18 mouse cellular contexts compared by ENCODE assay signal in genomic region chr14:88092967-88093366, GRCm38 (mm10).
DNase-seq lines count a peak whose midpoint lies in the region; ATAC-seq and TF ChIP-seq lines count a peak whose summit lies in the region.
"Had no signal": no experiment of that assay in that cellular context is flagged by ENCODE, and none has a peak within 500 bp of the region (broad histone marks: within the 10 kb centered on the region; RNA-seq: fewer than 3 reads in every experiment).

No protein-coding gene starts in this region.

- no peak for TF ChIP-seq CTCF in brain, embryonic 14.5 days (IDR thresholded peaks at IDR 0.05; ENCODE audit: borderline replicate concordance, extremely low read depth, insufficient read depth, insufficient read length)

- H3K4me3 ChIP-seq in forebrain, embryonic 11.5 days (ENCODE audit: low read depth, low read length): no peak overlapping the region
- no peak overlapping the region for H3K4me3 ChIP-seq in forebrain, embryonic 10.5 days
- no peak overlapping the region for H3K4me3 ChIP-seq in forebrain, embryonic 15.5 days
- H3K4me3 ChIP-seq in kidney, embryonic 16.5 days (ENCODE audit: low read length): no peak overlapping the region
- H3K4me3 ChIP-seq: embryonic facial prominence, embryonic 12.5 days; heart, embryonic 12.5 days; hindbrain, embryonic 15.5 days had no signal

- 42% methylated on average over 2 of the region's 2 CpGs for WGBS in forebrain, embryonic 11.5 days
- 52% methylated on average over 2 of the region's 2 CpGs for WGBS in forebrain, embryonic 10.5 days
- WGBS in forebrain, embryonic 15.5 days: 9% methylated on average over 2 of the region's 2 CpGs
- WGBS in kidney, embryonic 16.5 days: 93% methylated on average over 2 of the region's 2 CpGs

- H3K4me1 ChIP-seq in forebrain, embryonic 11.5 days (replicated peaks; ENCODE audit: control insufficient read depth, insufficient read depth, low read length): no peaks in the 10 kb centered on the region
- H3K4me1 ChIP-seq in forebrain, embryonic 10.5 days: no peaks in the 10 kb centered on the region
- no peaks in the 10 kb centered on the region for H3K4me1 ChIP-seq in forebrain, embryonic 15.5 days
- H3K4me1 ChIP-seq in kidney, embryonic 16.5 days (ENCODE audit: insufficient read depth, low read length): no peaks in the 10 kb centered on the region
- H3K4me1 ChIP-seq: embryonic facial prominence, embryonic 12.5 days; heart, embryonic 12.5 days; hindbrain, embryonic 15.5 days had no signal

- H3K36me3 ChIP-seq in forebrain, embryonic 11.5 days (ENCODE audit: control insufficient read depth, insufficient read depth, low read length): no peaks in the 10 kb centered on the region
- no peaks in the 10 kb centered on the region for H3K36me3 ChIP-seq in forebrain, embryonic 10.5 days (replicated peaks)
- no peaks in the 10 kb centered on the region for H3K36me3 ChIP-seq in forebrain, embryonic 15.5 days
- H3K36me3 ChIP-seq in kidney, embryonic 16.5 days (ENCODE audit: insufficient read depth, low read length): no peaks in the 10 kb centered on the region
- H3K36me3 ChIP-seq: embryonic facial prominence, embryonic 12.5 days; heart, embryonic 12.5 days; hindbrain, embryonic 15.5 days had no signal

- H3K9me3 ChIP-seq in forebrain, embryonic 11.5 days (ENCODE audit: control insufficient read depth, low read length): no peaks in the 10 kb centered on the region
- H3K9me3 ChIP-seq in forebrain, embryonic 10.5 days: no peaks in the 10 kb centered on the region
- no peaks in the 10 kb centered on the region for H3K9me3 ChIP-seq in forebrain, embryonic 15.5 days
- no peaks in the 10 kb centered on the region for H3K9me3 ChIP-seq in kidney, embryonic 16.5 days (ENCODE audit: low read length)
- H3K9me3 ChIP-seq: embryonic facial prominence, embryonic 12.5 days; heart, embryonic 12.5 days; hindbrain, embryonic 15.5 days had no signal

- H3K27ac ChIP-seq in forebrain, embryonic 11.5 days (ENCODE audit: low read depth, low read length): no peak overlapping the region
- no peak overlapping the region for H3K27ac ChIP-seq in forebrain, embryonic 10.5 days
- H3K27ac ChIP-seq in forebrain, embryonic 15.5 days (replicated peaks): no peak overlapping the region
- no peak overlapping the region for H3K27ac ChIP-seq in kidney, embryonic 16.5 days (ENCODE audit: low read length)
- H3K27ac ChIP-seq: embryonic facial prominence, embryonic 12.5 days; hindbrain, embryonic 15.5 days had no signal

- H3K4me2 ChIP-seq in forebrain, embryonic 11.5 days (ENCODE audit: low read depth, low read length, severe bottlenecking): no peak overlapping the region
- H3K4me2 ChIP-seq in forebrain, embryonic 15.5 days (replicated peaks): no peak overlapping the region
- no peak overlapping the region for H3K4me2 ChIP-seq in kidney, embryonic 16.5 days (replicated peaks; ENCODE audit: low read depth, low read length)
- H3K4me2 ChIP-seq: embryonic facial prominence, embryonic 12.5 days; heart, embryonic 12.5 days; hindbrain, embryonic 15.5 days had no signal

- no peaks in the 10 kb centered on the region for H3K27me3 ChIP-seq in forebrain, embryonic 11.5 days (ENCODE audit: control insufficient read depth, insufficient read depth, low read length)
- no peaks in the 10 kb centered on the region for H3K27me3 ChIP-seq in forebrain, embryonic 10.5 days (ENCODE audit: poor library complexity, severe bottlenecking)
- H3K27me3 ChIP-seq in forebrain, embryonic 15.5 days: no peaks in the 10 kb centered on the region
- H3K27me3 ChIP-seq in kidney, embryonic 16.5 days (ENCODE audit: insufficient read depth, low read length): no peaks in the 10 kb centered on the region
- H3K27me3 ChIP-seq: embryonic facial prominence, embryonic 12.5 days; heart, embryonic 12.5 days; hindbrain, embryonic 15.5 days had no signal

- no peak for DNase-seq in forebrain, embryonic 11.5 days (ENCODE audit: low spot score)
- no peak for DNase-seq in forebrain, embryonic 10.5 days (ENCODE audit: extremely low spot score, low spot score)
- DNase-seq in brain, embryonic 14.5 days (ENCODE audit: low read depth): peak; percentile 84
- DNase-seq in retina, postnatal 1 day: peak; percentile 74
- DNase-seq in kidney, postnatal 4 days: no peak
- DNase-seq: adrenal gland, adult 2 months; adrenal gland, postnatal 25 days; cerebellum, adult 11 months; cerebellum, adult 8-10 months; cerebellum, postnatal 25 days; gastrocnemius, postnatal 14 days; heart, postnatal 36 days had no signal

- H3K9ac ChIP-seq in forebrain, embryonic 11.5 days (ENCODE audit: low read length): no peak overlapping the region
- no peak overlapping the region for H3K9ac ChIP-seq in forebrain, embryonic 15.5 days (replicated peaks)
- no peak overlapping the region for H3K9ac ChIP-seq in kidney, embryonic 16.5 days (replicated peaks; ENCODE audit: low read length)
- H3K9ac ChIP-seq: embryonic facial prominence, embryonic 12.5 days; heart, embryonic 12.5 days; hindbrain, embryonic 15.5 days had no signal

- peak; percentile 67 for ATAC-seq in forebrain, embryonic 11.5 days (replicated peaks; ENCODE audit: low FRiP score)
- ATAC-seq in forebrain, embryonic 15.5 days (replicated peaks): peak; percentile 87
- ATAC-seq in kidney, embryonic 16.5 days (ENCODE audit: low FRiP score, low TSS enrichment): no peak
- ATAC-seq: intestine, embryonic 16.5 days had no signal

- TF ChIP-seq POLR2A in brain, embryonic 14.5 days (IDR thresholded peaks at IDR 0.05; ENCODE audit: borderline replicate concordance, extremely low read depth, insufficient read depth, insufficient read length, poor library complexity, severe bottlenecking): no peak

Comparison
In these comparisons a context has a peak if more than half of its experiments do, and no peak if none do; other contexts are left out.
1. DNase-seq: peak in brain, embryonic 14.5 days (single experiment) and retina, postnatal 1 day (single experiment); none in forebrain, embryonic 11.5 days (single experiment), forebrain, embryonic 10.5 days (single experiment) and kidney, postnatal 4 days (0 of 2).